Mouse (Mus musculus): ENCODE results near the gene C1galt1.

GRCm38 (mm10) chr6:7881595-7882128 lies 37.0 kb downstream of the C1galt1 start:
- TF ChIP-seq CTCF (IDR thresholded peaks at IDR 0.05; ENCODE audit: low read depth, low read length) (no peak), POLR2AphosphoS5 (IDR thresholded peaks at IDR 0.05; ENCODE audit: insufficient replicate concordance, low read depth, low read length) (no peak), GATA1 (IDR thresholded peaks at IDR 0.05; ENCODE audit: borderline replicate concordance, low read length) (no peak)
